Mouse (Mus musculus): ENCODE results near the gene Myo1d. TPM values are rescaled to one million over a fixed set of nuclear protein-coding genes. Genes with fewer than 3 reads are reported as not detected.
A peak's percentile ranks its signal among the peaks of the same experiment; 100 is the strongest.

The Myo1d gene
- polyA plus RNA-seq, 2 experiments = 3.3 to 7.5 TPM

DNA sequence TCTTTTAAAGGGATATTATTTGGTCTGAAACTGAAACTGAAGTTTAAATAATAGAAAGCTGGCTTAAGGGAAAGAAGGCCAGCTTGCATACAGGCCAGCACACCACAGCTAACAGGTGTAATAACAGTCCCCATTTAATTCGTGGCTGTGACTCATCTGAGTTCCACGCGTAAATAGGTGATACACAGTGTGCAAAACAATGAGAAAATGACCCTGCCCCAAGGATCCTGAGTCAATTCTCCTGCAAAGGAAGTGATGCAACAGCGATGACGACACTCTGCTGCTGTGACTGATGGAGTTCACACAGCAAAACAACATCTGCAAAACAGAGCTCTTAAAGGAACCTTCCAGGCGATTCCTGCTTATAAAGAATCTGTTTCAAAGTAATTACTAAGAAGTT is 68.5 kb downstream of the Myo1d start:
- no peak for ATAC-seq (ENCODE audit: insufficient read depth)
- no peak for TF ChIP-seq CTCF (IDR thresholded peaks at IDR 0.05; ENCODE audit: low read depth)
- TF ChIP-seq EP300 (IDR thresholded peaks at IDR 0.05; ENCODE audit: low read depth) = no peak
- H3K4me3 ChIP-seq (ENCODE audit: insufficient read depth in 1 of 2, low read depth in 2 of 2, low read length in 2 of 2) = no peak overlapping the region
- 29% methylated on average over 6 of the region's 6 CpGs for WGBS (ENCODE audit: insufficient replicate concordance)
- H3K36me3 ChIP-seq (replicated peaks; ENCODE audit: control insufficient read depth, insufficient read depth, low read depth) = no peaks in the 10 kb centered on the region
- DNase-seq (ENCODE audit: low read depth in 3 of 3, low spot score in 3 of 3) = peak in 1 of 3 experiments; percentile 6
- no peaks in the 10 kb centered on the region for H3K4me1 ChIP-seq (replicated peaks; ENCODE audit: control insufficient read depth in 2 of 2, insufficient read depth in 2 of 2, low read length in 1 of 2)
- no peak overlapping the region for H3K27ac ChIP-seq
- no peaks in the 10 kb centered on the region for H3K27me3 ChIP-seq (ENCODE audit: control insufficient read depth, insufficient read depth, low read length)
- H3K9me3 ChIP-seq (ENCODE audit: control insufficient read depth, low read length) = no peaks in the 10 kb centered on the region
- H3K4me2 ChIP-seq (ENCODE audit: low read depth) = no peak overlapping the region
- H3K9ac ChIP-seq (replicated peaks) = no peak overlapping the region

DNA sequence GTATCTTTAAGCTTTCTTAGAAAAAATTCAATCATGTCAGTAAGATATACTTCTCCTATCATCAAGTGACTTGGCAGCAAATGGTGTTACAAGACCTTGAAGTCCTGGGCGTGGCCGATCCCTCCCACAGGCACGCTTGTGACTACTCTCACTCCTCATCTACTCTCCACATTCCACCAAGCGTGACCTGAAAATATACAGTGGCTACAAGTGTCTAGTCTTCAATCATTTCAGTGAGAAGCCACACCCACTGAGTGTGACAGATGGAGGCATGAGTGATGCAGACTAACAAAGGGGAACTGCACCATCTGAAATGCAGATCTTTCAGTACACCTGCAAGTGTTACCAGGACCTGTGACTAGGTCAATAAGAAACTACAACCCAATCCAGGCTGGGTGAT is 79.2 kb downstream of the Myo1d start:
- no peaks in the 10 kb centered on the region for H3K9me3 ChIP-seq (ENCODE audit: control insufficient read depth, low read length)
- TF ChIP-seq CTCF (IDR thresholded peaks at IDR 0.05; ENCODE audit: low read depth) = no peak
- no peak for TF ChIP-seq EP300 (IDR thresholded peaks at IDR 0.05; ENCODE audit: low read depth)
- H3K9ac ChIP-seq (replicated peaks) = no peak overlapping the region
- H3K27me3 ChIP-seq (ENCODE audit: control insufficient read depth, insufficient read depth, low read length) = no peaks in the 10 kb centered on the region
- H3K4me3 ChIP-seq (ENCODE audit: insufficient read depth in 1 of 2, low read depth in 2 of 2, low read length in 2 of 2) = no peak overlapping the region
- H3K27ac ChIP-seq = no peak overlapping the region
- 51% methylated on average over 4 of the region's 4 CpGs for WGBS (ENCODE audit: insufficient replicate concordance)
- H3K4me1 ChIP-seq (replicated peaks; ENCODE audit: control insufficient read depth in 2 of 2, insufficient read depth in 2 of 2, low read length in 1 of 2) = no peaks in the 10 kb centered on the region
- no peak for ATAC-seq (ENCODE audit: insufficient read depth)
- DNase-seq (ENCODE audit: low read depth in 3 of 3, low spot score in 3 of 3) = no peak
- H3K36me3 ChIP-seq (replicated peaks; ENCODE audit: control insufficient read depth, insufficient read depth, low read depth) = no peaks in the 10 kb centered on the region
- H3K4me2 ChIP-seq (ENCODE audit: low read depth) = no peak overlapping the region

GRCm38 (mm10) chr11:80698721-80699120 is 81.1 kb downstream of the Myo1d start:
- no peak overlapping the region for H3K4me3 ChIP-seq (ENCODE audit: insufficient read depth in 1 of 2, low read depth in 2 of 2, low read length in 2 of 2)
- DNase-seq (ENCODE audit: low read depth in 3 of 3, low spot score in 3 of 3) = no peak

GRCm38 (mm10) chr11:80696350-80696749 is 83.5 kb downstream of the Myo1d start:
- H3K4me2 ChIP-seq (ENCODE audit: low read depth) = no peak overlapping the region
- no peak overlapping the region for H3K4me3 ChIP-seq (ENCODE audit: insufficient read depth in 1 of 2, low read depth in 2 of 2, low read length in 2 of 2)
- DNase-seq (ENCODE audit: low read depth in 3 of 3, low spot score in 3 of 3) = peak; percentile 15 to 42 (median 25)
- no peaks in the 10 kb centered on the region for H3K27me3 ChIP-seq (ENCODE audit: control insufficient read depth, insufficient read depth, low read length)
- TF ChIP-seq CTCF (IDR thresholded peaks at IDR 0.05; ENCODE audit: low read depth) (peak; percentile 65), EP300 (IDR thresholded peaks at IDR 0.05; ENCODE audit: low read depth) (no peak)
- H3K4me1 ChIP-seq (replicated peaks; ENCODE audit: control insufficient read depth in 2 of 2, insufficient read depth in 2 of 2, low read length in 1 of 2) = no peaks in the 10 kb centered on the region
- no peaks in the 10 kb centered on the region for H3K9me3 ChIP-seq (ENCODE audit: control insufficient read depth, low read length)
- H3K27ac ChIP-seq = no peak overlapping the region
- ATAC-seq (ENCODE audit: insufficient read depth) = no peak
- no peak overlapping the region for H3K9ac ChIP-seq (replicated peaks)
- no peaks in the 10 kb centered on the region for H3K36me3 ChIP-seq (replicated peaks; ENCODE audit: control insufficient read depth, insufficient read depth, low read depth)
- 8% methylated on average over 4 of the region's 4 CpGs for WGBS (ENCODE audit: insufficient replicate concordance)

More at GRCm38 (mm10) chr11:80698721-80699120, 81.1 kb downstream of the Myo1d start:
- TF ChIP-seq CTCF (IDR thresholded peaks at IDR 0.05; ENCODE audit: low read depth) = no peak
- TF ChIP-seq EP300 (IDR thresholded peaks at IDR 0.05; ENCODE audit: low read depth) = no peak
- ATAC-seq (ENCODE audit: insufficient read depth) = no peak
- Histone ChIP-seq H3K36me3 (replicated peaks; ENCODE audit: control insufficient read depth, insufficient read depth, low read depth) (no peaks in the 10 kb centered on the region), H3K9ac (replicated peaks) (no peak overlapping the region), H3K9me3 (ENCODE audit: control insufficient read depth, low read length) (no peaks in the 10 kb centered on the region), H3K4me1 (replicated peaks; ENCODE audit: control insufficient read depth in 2 of 2, insufficient read depth in 2 of 2, low read length in 1 of 2) (no peaks in the 10 kb centered on the region), H3K27ac (no peak overlapping the region), H3K27me3 (ENCODE audit: control insufficient read depth, insufficient read depth, low read length) (no peaks in the 10 kb centered on the region), H3K4me2 (ENCODE audit: low read depth) (no peak overlapping the region)
- 38% methylated on average over 3 of the region's 3 CpGs for WGBS (ENCODE audit: insufficient replicate concordance)

- H3K4me3 ChIP-seq (ENCODE audit: insufficient read depth in 1 of 2, low read depth in 2 of 2, low read length in 2 of 2) = no peak overlapping the region
- H3K9me3 ChIP-seq (ENCODE audit: control insufficient read depth, low read length) = no peaks in the 10 kb centered on the region
- WGBS (ENCODE audit: insufficient replicate concordance) = 74% methylated on average over 5 of the region's 5 CpGs
- no peak for ATAC-seq (ENCODE audit: insufficient read depth)
- TF ChIP-seq EP300 (IDR thresholded peaks at IDR 0.05; ENCODE audit: low read depth) = no peak
- TF ChIP-seq CTCF (IDR thresholded peaks at IDR 0.05; ENCODE audit: low read depth) = no peak
- no peaks in the 10 kb centered on the region for H3K36me3 ChIP-seq (replicated peaks; ENCODE audit: control insufficient read depth, insufficient read depth, low read depth)
- no peak overlapping the region for H3K9ac ChIP-seq (replicated peaks)
- no peak overlapping the region for H3K4me2 ChIP-seq (ENCODE audit: low read depth)
- no peaks in the 10 kb centered on the region for H3K27me3 ChIP-seq (ENCODE audit: control insufficient read depth, insufficient read depth, low read length)
- no peak for DNase-seq (ENCODE audit: low read depth in 3 of 3, low spot score in 3 of 3)
- no peak overlapping the region for H3K27ac ChIP-seq
- H3K4me1 ChIP-seq (replicated peaks; ENCODE audit: control insufficient read depth in 2 of 2, insufficient read depth in 2 of 2, low read length in 1 of 2) = no peaks in the 10 kb centered on the region
Observed at GRCm38 (mm10) chr11:80684603-80685002, 95.2 kb downstream of the Myo1d start.

Data from liver, embryonic 14.5 days (tissue).